Mouse (Mus musculus) MEL (cell line): Measurements from ENCODE around the gene Uox. TPM values are rescaled to one million over a fixed set of nuclear protein-coding genes. Genes with fewer than 3 reads are reported as not detected.

Experiments
- DNase-seq: peaks from one replicate; pipeline ENCODE4 v3.0.0; 2011; ENCODE audit warnings: low read depth, low spot score
- H3K27ac ChIP-seq: 2 replicates; pipeline ENCODE4 v1.5.1; 2012; ENCODE audit warnings: low read depth, mild to moderate bottlenecking, control low read depth, low read length, moderate library complexity; ENCODE audit not compliant: control insufficient read depth
- H3K27me3 ChIP-seq, 2 experiments: fragments of 150-350 bp in 1 of 2; sonication (generic) in 1 of 2; 2 replicates each; pipeline ENCODE4 v1.6.1; 2012; ENCODE audit warnings: low read length in 2 of 2, mild to moderate bottlenecking in 2 of 2, improper control_type of control experiment in 1 of 2, moderate library complexity in 1 of 2; ENCODE audit not compliant: insufficient read depth in 2 of 2, control insufficient read depth in 1 of 2
- H3K36me3 ChIP-seq, 2 experiments: 2 replicates each; pipeline ENCODE4 v1.6.1; 2012 to 2014; ENCODE audit warnings: low read length in 2 of 2, improper control_type of control experiment in 1 of 2, inconsistent platforms in 1 of 2, mild to moderate bottlenecking in 1 of 2; ENCODE audit not compliant: insufficient read depth in 2 of 2, control insufficient read depth in 1 of 2
- H3K4me1 ChIP-seq, 2 experiments: fragments of 150-350 bp in 1 of 2; sonication (generic) in 1 of 2; 2 replicates each; pipeline ENCODE4 v1.6.1; 2012; ENCODE audit warnings: low read length in 2 of 2, improper control_type of control experiment in 1 of 2, mild to moderate bottlenecking in 1 of 2; ENCODE audit not compliant: insufficient read depth in 2 of 2, control insufficient read depth in 1 of 2
- H3K4me3 ChIP-seq, 2 experiments: fragments of 150-350 bp in 1 of 2; sonication (generic) in 1 of 2; 2 replicates each; pipeline ENCODE4 v1.5.1; 2012; ENCODE audit warnings: low read depth in 2 of 2, low read length in 2 of 2, mild to moderate bottlenecking in 2 of 2, moderate library complexity in 2 of 2, control low read depth in 1 of 2, improper control_type of control experiment in 1 of 2; ENCODE audit not compliant: control insufficient read depth in 1 of 2, insufficient read depth in 1 of 2
- H3K79me2 ChIP-seq: 2 replicates; pipeline ENCODE4 v1.6.1; 2012; ENCODE audit warnings: mild to moderate bottlenecking, low read length, moderate library complexity; ENCODE audit not compliant: control insufficient read depth, poor library complexity, insufficient read depth
- H3K9ac ChIP-seq: 2 replicates; pipeline ENCODE4 v1.6.1; 2012; ENCODE audit warnings: low read depth, mild to moderate bottlenecking, control low read depth, low read length, moderate library complexity; ENCODE audit not compliant: control insufficient read depth, poor library complexity, severe bottlenecking
- H3K9me3 ChIP-seq: fragments of 150-350 bp; sonication (generic); replicated peaks from 2 replicates; pipeline ENCODE4 v1.6.1; 2012; ENCODE audit warnings: mild to moderate bottlenecking, low read length, improper control_type of control experiment, moderate library complexity; ENCODE audit not compliant: insufficient read depth
- BHLHE40 ChIP-seq: IDR thresholded peaks from 2 replicates; pipeline ENCODE4 v1.6.1; 2012; ENCODE audit warnings: low read depth, mild to moderate bottlenecking, inconsistent platforms, low read length, improper control_type of control experiment, borderline replicate concordance
- CHD2 ChIP-seq: IDR thresholded peaks from 2 replicates; pipeline ENCODE4 v1.6.1; 2011; ENCODE audit warnings: low read length, improper control_type of control experiment
- E2F4 ChIP-seq: IDR thresholded peaks from 2 replicates; pipeline ENCODE4 v1.6.1; 2011; ENCODE audit warnings: low read depth, low read length, improper control_type of control experiment, borderline replicate concordance
- ETS1 ChIP-seq: IDR thresholded peaks from 2 replicates; pipeline ENCODE4 v1.6.1; 2012; ENCODE audit warnings: low read depth, mild to moderate bottlenecking, inconsistent platforms, low read length, improper control_type of control experiment, moderate library complexity
- GABPA ChIP-seq: IDR thresholded peaks from 2 replicates; pipeline ENCODE4 v1.6.1; 2012; ENCODE audit warnings: low read depth, mild to moderate bottlenecking, inconsistent platforms, low read length, improper control_type of control experiment, moderate library complexity
- GATA1 ChIP-seq: IDR thresholded peaks from 2 replicates; pipeline ENCODE4 v1.6.1; 2011; ENCODE audit warnings: low read depth, low read length, improper control_type of control experiment
- HCFC1 ChIP-seq: IDR thresholded peaks from 2 replicates; pipeline ENCODE4 v1.6.1; 2012; ENCODE audit warnings: low read depth, mild to moderate bottlenecking, inconsistent platforms, low read length, improper control_type of control experiment, moderate library complexity
- MAFK ChIP-seq: IDR thresholded peaks from 2 replicates; pipeline ENCODE4 v1.6.1; 2011; ENCODE audit warnings: low read depth, mild to moderate bottlenecking, low read length, improper control_type of control experiment, borderline replicate concordance
- MAZ ChIP-seq: IDR thresholded peaks from 2 replicates; pipeline ENCODE4 v1.6.1; 2012; ENCODE audit warnings: low read depth, mild to moderate bottlenecking, inconsistent platforms, low read length, improper control_type of control experiment
- MXI1 ChIP-seq: IDR thresholded peaks from 2 replicates; pipeline ENCODE4 v1.6.1; 2011; ENCODE audit warnings: mild to moderate bottlenecking, low read depth, low read length, improper control_type of control experiment
- MYC ChIP-seq: IDR thresholded peaks from 2 replicates; pipeline ENCODE4 v1.6.1; 2011; ENCODE audit warnings: low read depth, mild to moderate bottlenecking, low read length, improper control_type of control experiment, moderate library complexity
- NELFE ChIP-seq: IDR thresholded peaks from 2 replicates; pipeline ENCODE4 v1.6.1; 2011; ENCODE audit warnings: low read depth, low read length, improper control_type of control experiment
- POLR2A ChIP-seq, 2 experiments: IDR thresholded peaks; 2 replicates each; pipeline ENCODE4 v1.6.1; 2011 to 2012; ENCODE audit warnings: low read length in 2 of 2, mild to moderate bottlenecking in 2 of 2, control low read depth in 1 of 2, improper control_type of control experiment in 1 of 2, low read depth in 1 of 2, moderate library complexity in 1 of 2; ENCODE audit not compliant: control insufficient read depth in 1 of 2, insufficient read depth in 1 of 2, poor library complexity in 1 of 2
- POLR2AphosphoS2 ChIP-seq: IDR thresholded peaks from 2 replicates; pipeline ENCODE4 v1.6.1; 2011; ENCODE audit warnings: low read length, improper control_type of control experiment
- SMC3 ChIP-seq: IDR thresholded peaks from 2 replicates; pipeline ENCODE4 v1.6.1; 2011; ENCODE audit warnings: low read depth, low read length, improper control_type of control experiment
- TAL1 ChIP-seq: IDR thresholded peaks from 2 replicates; pipeline ENCODE4 v1.6.1; 2012; ENCODE audit warnings: mild to moderate bottlenecking, inconsistent platforms, low read length, moderate library complexity, mixed read lengths
- TBP ChIP-seq: IDR thresholded peaks from 2 replicates; pipeline ENCODE4 v1.8.0; 2011; ENCODE audit warnings: low read depth, low read length, improper control_type of control experiment
- TCF12 ChIP-seq: IDR thresholded peaks from 2 replicates; pipeline ENCODE4 v1.6.1; 2014; ENCODE audit warnings: low read depth, mild to moderate bottlenecking, inconsistent platforms, low read length, improper control_type of control experiment, moderate library complexity
- UBTF ChIP-seq: IDR thresholded peaks from 2 replicates; pipeline ENCODE4 v1.6.1; 2012; ENCODE audit warnings: low read depth, mild to moderate bottlenecking, inconsistent platforms, low read length, improper control_type of control experiment, moderate library complexity, borderline replicate concordance; ENCODE audit not compliant: insufficient read depth
- USF2 ChIP-seq, 2 experiments: IDR thresholded peaks; 2 replicates each; pipeline ENCODE4 v1.6.1; 2011 to 2012; ENCODE audit warnings: improper control_type of control experiment in 2 of 2, low read length in 2 of 2, borderline replicate concordance in 1 of 2, inconsistent platforms in 1 of 2, low read depth in 1 of 2, mild to moderate bottlenecking in 1 of 2; ENCODE audit not compliant: insufficient read depth in 1 of 2
- ZC3H11A ChIP-seq: IDR thresholded peaks from 2 replicates; pipeline ENCODE4 v1.6.1; 2012; ENCODE audit warnings: low read depth, mild to moderate bottlenecking, inconsistent platforms, low read length, improper control_type of control experiment
- ZKSCAN1 ChIP-seq: IDR thresholded peaks from 2 replicates; pipeline ENCODE4 v1.6.1; 2012; ENCODE audit warnings: low read depth, mild to moderate bottlenecking, inconsistent platforms, low read length, improper control_type of control experiment, moderate library complexity
- ZMIZ1 ChIP-seq: IDR thresholded peaks from 2 replicates; pipeline ENCODE4 v1.6.1; 2012; ENCODE audit warnings: low read depth, mild to moderate bottlenecking, inconsistent platforms, low read length, improper control_type of control experiment, moderate library complexity
- polyA plus RNA-seq, 2 experiments: library from polyadenylated mRNA; stranded (reverse) in 1 of 2; unstranded in 1 of 2; fragments of >175 nt in 1 of 2; fragments of >200 nt in 1 of 2; gene quantifications; 2 replicates each; pipeline versions ENCODE4 v1.2.1 to v1.2.4; 2012; ENCODE audit warnings: low replicate concordance in 2 of 2, low read depth in 1 of 2; ENCODE audit not compliant: insufficient read length in 2 of 2, insufficient read depth in 1 of 2, missing spikeins in 1 of 2
- total RNA-seq: library from RNA; depleted of rRNA; stranded (reverse); fragments of 300-350 nt; gene quantifications from 2 replicates; pipeline ENCODE4 v1.2.3, GENCODE M21; 2012

Uox gene
- total and polyA plus RNA-seq, 3 experiments = not detected

- H3K36me3 ChIP-seq = no peaks in the 10 kb centered on the region
- H3K4me1 ChIP-seq = no peaks in the 10 kb centered on the region
- no peak for DNase-seq
- no peak overlapping the region for H3K27ac ChIP-seq
- H3K9ac ChIP-seq = no peak overlapping the region
- no peak overlapping the region for H3K4me3 ChIP-seq
- no peaks in the 10 kb centered on the region for H3K79me2 ChIP-seq
- no peaks in the 10 kb centered on the region; a peak in 1 of 4 replicates for H3K27me3 ChIP-seq
- no peaks in the 10 kb centered on the region for H3K9me3 ChIP-seq
- TF ChIP-seq ETS1 = no peak
- TF ChIP-seq E2F4 = no peak
- no peak for TF ChIP-seq GATA1
- no peak for TF ChIP-seq BHLHE40
- TF ChIP-seq ZKSCAN1 = no peak
- TF ChIP-seq CHD2 = no peak
- no peak for TF ChIP-seq TCF12
- no peak for TF ChIP-seq MYC
- TF ChIP-seq USF2 (IDR thresholded peaks at IDR 0.05; ENCODE audit: borderline replicate concordance in 1 of 2, insufficient read depth in 1 of 2, low read depth in 1 of 2, low read length in 2 of 2) = no peak
- no peak for TF ChIP-seq GABPA
- TF ChIP-seq TAL1 = no peak
- TF ChIP-seq HCFC1 = no peak
- no peak for TF ChIP-seq POLR2AphosphoS2
These were observed 20.9 kb downstream of the Uox start for GRCm38 (mm10) chr3:146591159-146591558.

- TF ChIP-seq MAZ = no peak
- TF ChIP-seq MAFK = no peak
- TF ChIP-seq MXI1 = no peak
- no peak for TF ChIP-seq NELFE
- TF ChIP-seq TBP = no peak
- TF ChIP-seq ZC3H11A = no peak
- no peak for TF ChIP-seq SMC3
- TF ChIP-seq TAL1 = no peak
- no peak for TF ChIP-seq POLR2A (IDR thresholded peaks at IDR 0.05; ENCODE audit: control insufficient read depth in 1 of 2, insufficient read depth in 1 of 2, low read depth in 1 of 2, low read length in 2 of 2, poor library complexity in 1 of 2)
- TF ChIP-seq UBTF = no peak
- TF ChIP-seq ZMIZ1 = no peak
- no peak for TF ChIP-seq ETS1
- TF ChIP-seq, all 39 proteins: peak for 0
- no peak for DNase-seq
- Histone ChIP-seq H3K27ac (no peak overlapping the region), H3K36me3 (no peaks in the 10 kb centered on the region), H3K4me1 (no peaks in the 10 kb centered on the region), H3K9ac (no peak overlapping the region), H3K79me2 (no peaks in the 10 kb centered on the region), H3K9me3 (no peaks in the 10 kb centered on the region), H3K4me3 (no peak overlapping the region), H3K27me3 (no peaks in the 10 kb centered on the region; a peak in 1 of 4 replicates)
These were observed 21.4 kb downstream of the Uox start for GRCm38 (mm10) chr3:146591601-146592000.
